Mouse (Mus musculus): ENCODE measurements around the gene Rtn4ip1. TPM values are rescaled to one million over a fixed set of nuclear protein-coding genes. Genes with fewer than 3 reads are reported as not detected.

Rtn4ip1 gene
- polyA plus RNA-seq, 1 experiment: 27.4 TPM

DNA sequence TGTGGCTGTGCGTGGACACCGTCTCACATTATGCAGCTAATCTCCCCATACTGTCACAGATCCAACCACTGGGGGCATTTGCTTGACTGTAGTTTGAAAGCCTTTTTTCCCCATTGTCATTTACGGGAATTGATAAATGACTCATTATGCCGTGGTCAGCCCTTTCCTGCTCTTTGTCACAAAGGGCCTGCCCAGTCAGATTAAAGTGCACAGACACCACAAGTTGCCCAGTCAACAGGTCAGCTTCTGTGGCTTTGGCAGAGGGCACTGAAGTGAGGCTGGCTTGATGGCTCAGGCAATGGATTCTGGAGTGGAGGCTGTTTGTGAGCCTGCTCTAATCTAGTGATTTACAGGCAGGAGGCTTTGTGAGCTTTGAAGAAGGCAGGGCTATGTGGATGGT, 42.1 kb downstream of the Rtn4ip1 start:
- H3K27ac ChIP-seq (ENCODE audit: insufficient read depth, low read length): no peak overlapping the region

GRCm38 (mm10) chr10:43945435-43945834, 43.8 kb downstream of the Rtn4ip1 start:
- Histone ChIP-seq H3K36me3 (ENCODE audit: control insufficient read depth, insufficient read depth, low read length, poor library complexity, severe bottlenecking) (peaks cover 2% of the 10 kb centered on the region; the same call in 1 of the 2 replicates), H3K9ac (ENCODE audit: low read depth, poor library complexity, severe bottlenecking) (no peak overlapping the region), H3K27ac (ENCODE audit: insufficient read depth, low read length) (no peak overlapping the region), H3K4me3 (ENCODE audit: low read depth, low read length) (no peak overlapping the region), H3K9me3 (replicated peaks; ENCODE audit: control insufficient read depth, insufficient read depth, low read length, poor library complexity, severe bottlenecking) (no peaks in the 10 kb centered on the region), H3K27me3 (ENCODE audit: control insufficient read depth, insufficient read depth, low read length, poor library complexity, severe bottlenecking) (no peaks in the 10 kb centered on the region), H3K4me1 (ENCODE audit: control insufficient read depth, insufficient read depth, low read length) (no peaks in the 10 kb centered on the region)
- TF ChIP-seq EP300 (IDR thresholded peaks at IDR 0.05; ENCODE audit: insufficient read depth, low read depth, low read length): no peak
- TF ChIP-seq CTCF (IDR thresholded peaks at IDR 0.05; ENCODE audit: low read depth, low read length): no peak
- no peak for TF ChIP-seq POLR2A (IDR thresholded peaks at IDR 0.05; ENCODE audit: insufficient read depth, low read length)

More for the DNA sequence above, 42.1 kb downstream of the Rtn4ip1 start:
- TF ChIP-seq POLR2A (IDR thresholded peaks at IDR 0.05; ENCODE audit: insufficient read depth, low read length) (no peak), EP300 (IDR thresholded peaks at IDR 0.05; ENCODE audit: insufficient read depth, low read depth, low read length) (no peak), CTCF (IDR thresholded peaks at IDR 0.05; ENCODE audit: low read depth, low read length) (no peak)
- peaks cover 2% of the 10 kb centered on the region; the same call in 1 of the 2 replicates for H3K36me3 ChIP-seq (ENCODE audit: control insufficient read depth, insufficient read depth, low read length, poor library complexity, severe bottlenecking)
- no peak overlapping the region for H3K9ac ChIP-seq (ENCODE audit: low read depth, poor library complexity, severe bottlenecking)
- H3K9me3 ChIP-seq (replicated peaks; ENCODE audit: control insufficient read depth, insufficient read depth, low read length, poor library complexity, severe bottlenecking): no peaks in the 10 kb centered on the region
- H3K4me3 ChIP-seq (ENCODE audit: low read depth, low read length): no peak overlapping the region
- no peaks in the 10 kb centered on the region for H3K27me3 ChIP-seq (ENCODE audit: control insufficient read depth, insufficient read depth, low read length, poor library complexity, severe bottlenecking)
- peaks cover 6% of the 10 kb centered on the region for H3K4me1 ChIP-seq (ENCODE audit: control insufficient read depth, insufficient read depth, low read length)

- Histone ChIP-seq H3K27ac (ENCODE audit: insufficient read depth, low read length) (no peak overlapping the region), H3K27me3 (ENCODE audit: control insufficient read depth, insufficient read depth, low read length, poor library complexity, severe bottlenecking) (no peaks in the 10 kb centered on the region), H3K9me3 (replicated peaks; ENCODE audit: control insufficient read depth, insufficient read depth, low read length, poor library complexity, severe bottlenecking) (no peaks in the 10 kb centered on the region), H3K9ac (ENCODE audit: low read depth, poor library complexity, severe bottlenecking) (no peak overlapping the region), H3K4me1 (ENCODE audit: control insufficient read depth, insufficient read depth, low read length) (no peaks in the 10 kb centered on the region), H3K4me3 (ENCODE audit: low read depth, low read length) (no peak overlapping the region), H3K36me3 (ENCODE audit: control insufficient read depth, insufficient read depth, low read length, poor library complexity, severe bottlenecking) (no peaks in the 10 kb centered on the region)
- peak; percentile 84 for TF ChIP-seq CTCF (IDR thresholded peaks at IDR 0.05; ENCODE audit: low read depth, low read length)
- no peak for TF ChIP-seq POLR2A (IDR thresholded peaks at IDR 0.05; ENCODE audit: insufficient read depth, low read length)
These were observed 52.3 kb downstream of the Rtn4ip1 start for GRCm38 (mm10) chr10:43953942-43954341.

DNA sequence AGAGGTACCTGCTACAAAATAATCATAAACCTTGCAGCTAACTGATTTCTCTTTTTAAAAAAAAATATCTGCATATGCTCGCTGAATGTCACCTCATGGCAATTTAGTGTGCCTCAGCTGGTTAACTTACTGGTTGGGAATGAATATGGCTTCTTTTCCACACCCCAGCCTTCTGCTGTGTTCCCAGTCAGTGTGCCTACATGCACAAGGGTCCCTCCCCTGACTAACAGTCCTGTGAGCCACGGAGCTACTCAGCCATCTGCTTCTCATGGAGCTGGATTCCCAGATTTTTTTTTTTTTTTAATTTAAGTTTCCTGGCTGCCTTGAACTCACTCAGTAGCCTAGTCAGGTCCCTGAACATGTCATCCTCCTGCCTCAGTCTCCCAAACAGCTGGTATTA, 63.3 kb downstream of the Rtn4ip1 start:
- H3K4me1 ChIP-seq (ENCODE audit: control insufficient read depth, insufficient read depth, low read length): no peaks in the 10 kb centered on the region
- H3K27ac ChIP-seq (ENCODE audit: insufficient read depth, low read length): no peak overlapping the region
- no peaks in the 10 kb centered on the region for H3K27me3 ChIP-seq (ENCODE audit: control insufficient read depth, insufficient read depth, low read length, poor library complexity, severe bottlenecking)
- no peak for TF ChIP-seq CTCF (IDR thresholded peaks at IDR 0.05; ENCODE audit: low read depth, low read length)
- no peak for TF ChIP-seq POLR2A (IDR thresholded peaks at IDR 0.05; ENCODE audit: insufficient read depth, low read length)
- TF ChIP-seq EP300 (IDR thresholded peaks at IDR 0.05; ENCODE audit: insufficient read depth, low read depth, low read length): no peak
- H3K4me3 ChIP-seq (ENCODE audit: low read depth, low read length): no peak overlapping the region
- 0 out of 2 replicates have a peak, but pooled peaks cover 4% of the 10 kb centered on the region for H3K9me3 ChIP-seq (replicated peaks; ENCODE audit: control insufficient read depth, insufficient read depth, low read length, poor library complexity, severe bottlenecking)
- H3K36me3 ChIP-seq (ENCODE audit: control insufficient read depth, insufficient read depth, low read length, poor library complexity, severe bottlenecking): no peaks in the 10 kb centered on the region
- H3K9ac ChIP-seq (ENCODE audit: low read depth, poor library complexity, severe bottlenecking): no peak overlapping the region

DNA sequence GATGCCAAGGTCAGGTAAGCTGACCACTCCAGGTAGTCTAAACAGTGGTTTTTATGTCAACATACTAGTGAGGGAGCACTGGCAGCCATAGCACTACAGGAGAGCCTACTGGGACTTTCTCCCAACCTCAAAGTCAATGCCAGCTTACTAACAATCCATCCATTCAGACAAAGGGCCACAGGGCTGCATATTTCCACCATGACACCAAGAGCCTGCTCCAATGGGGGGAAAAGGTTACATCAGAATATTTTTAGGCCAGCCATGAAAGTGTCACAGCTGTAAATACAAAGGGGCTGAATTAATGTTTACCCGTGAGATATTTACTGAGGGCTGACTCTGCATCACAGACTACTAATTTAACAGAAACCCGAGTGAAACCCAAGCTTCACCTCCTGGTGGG, 71.6 kb downstream of the Rtn4ip1 start:
- no peak overlapping the region for H3K9ac ChIP-seq (ENCODE audit: low read depth, poor library complexity, severe bottlenecking)
- no peak overlapping the region for H3K4me3 ChIP-seq (ENCODE audit: low read depth, low read length)
- H3K27me3 ChIP-seq (ENCODE audit: control insufficient read depth, insufficient read depth, low read length, poor library complexity, severe bottlenecking): no peaks in the 10 kb centered on the region
- no peak overlapping the region for H3K27ac ChIP-seq (ENCODE audit: insufficient read depth, low read length)
- TF ChIP-seq POLR2A (IDR thresholded peaks at IDR 0.05; ENCODE audit: insufficient read depth, low read length): no peak
- no peak for TF ChIP-seq EP300 (IDR thresholded peaks at IDR 0.05; ENCODE audit: insufficient read depth, low read depth, low read length)
- no peak for TF ChIP-seq CTCF (IDR thresholded peaks at IDR 0.05; ENCODE audit: low read depth, low read length)
- H3K4me1 ChIP-seq (ENCODE audit: control insufficient read depth, insufficient read depth, low read length): no peaks in the 10 kb centered on the region
- no peaks in the 10 kb centered on the region for H3K36me3 ChIP-seq (ENCODE audit: control insufficient read depth, insufficient read depth, low read length, poor library complexity, severe bottlenecking)
- no peaks in the 10 kb centered on the region for H3K9me3 ChIP-seq (replicated peaks; ENCODE audit: control insufficient read depth, insufficient read depth, low read length, poor library complexity, severe bottlenecking)

- Histone ChIP-seq H3K4me3 (ENCODE audit: low read depth, low read length) (no peak overlapping the region), H3K27ac (ENCODE audit: insufficient read depth, low read length) (no peak overlapping the region), H3K36me3 (ENCODE audit: control insufficient read depth, insufficient read depth, low read length, poor library complexity, severe bottlenecking) (no peaks in the 10 kb centered on the region), H3K27me3 (ENCODE audit: control insufficient read depth, insufficient read depth, low read length, poor library complexity, severe bottlenecking) (no peaks in the 10 kb centered on the region), H3K9me3 (replicated peaks; ENCODE audit: control insufficient read depth, insufficient read depth, low read length, poor library complexity, severe bottlenecking) (no peaks in the 10 kb centered on the region), H3K4me1 (ENCODE audit: control insufficient read depth, insufficient read depth, low read length) (no peaks in the 10 kb centered on the region), H3K9ac (ENCODE audit: low read depth, poor library complexity, severe bottlenecking) (no peak overlapping the region)
- TF ChIP-seq POLR2A (IDR thresholded peaks at IDR 0.05; ENCODE audit: insufficient read depth, low read length): no peak
- 0 out of 2 replicates have a peak, but pooled peaks have one; percentile 12 for TF ChIP-seq EP300 (IDR thresholded peaks at IDR 0.05; ENCODE audit: insufficient read depth, low read depth, low read length)
These were observed 75.7 kb downstream of the Rtn4ip1 start for GRCm38 (mm10) chr10:43977353-43977752.
